Mouse (Mus musculus): ENCODE data around the gene A030003K21Rik. TPM values are rescaled to one million over a fixed set of nuclear protein-coding genes. Genes with fewer than 3 reads are reported as not detected.
"Not testable (repeated sequence)": the region's sequence is repeated elsewhere in the genome, so short reads cannot be mapped to it uniquely, and the experiment has no call there.

A030003K21Rik gene
- not detected in 2 replicates for total RNA-seq (2014; fragmentation: Nextera tagmentation)
- total RNA-seq (2017): not detected in 2 replicates
- not detected in 2 replicates for polyA plus RNA-seq (2012)

DNA sequence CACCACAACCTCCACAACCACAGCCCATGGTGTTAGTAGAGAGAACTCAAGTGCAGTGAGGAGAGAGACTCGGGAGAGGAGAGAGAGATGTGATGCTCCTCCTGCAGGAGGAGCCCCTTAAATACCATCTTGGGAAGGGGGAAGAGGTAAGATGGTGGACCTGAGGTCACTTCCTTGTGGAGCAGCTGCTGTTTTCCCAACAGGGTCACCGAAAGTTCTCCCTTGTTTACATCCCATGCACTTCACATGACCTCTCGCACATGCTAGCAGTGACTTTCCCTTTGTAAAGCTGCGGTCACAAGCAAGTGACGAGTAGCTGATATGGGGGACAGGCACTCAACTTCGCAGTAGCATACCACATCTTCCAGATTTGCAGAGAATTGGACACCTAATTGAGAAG lies at the start of gene A030003K21Rik:
Gene A030003K21Rik, minus strand, starts transcription at position 94 of the 400 bp plus-strand sequence.
- H3K27me3 ChIP-seq (ENCODE audit: insufficient read depth, low read length); H3K36me3 ChIP-seq (replicated peaks); H3K4me3 ChIP-seq (ENCODE audit: low read depth, low read length); DNase-seq (ENCODE audit: low spot score); ATAC-seq (ENCODE audit: extremely low read depth, insufficient number of reproducible peaks, low FRiP score, poor library complexity, severe bottlenecking): not testable (repeated sequence)
- Histone ChIP-seq H3K9me3 (replicated peaks) (peaks cover 14% of the 10 kb centered on the region), H3K4me1 (ENCODE audit: insufficient read depth, low read depth, low read length) (peaks cover 11% of the 10 kb centered on the region)

DNA sequence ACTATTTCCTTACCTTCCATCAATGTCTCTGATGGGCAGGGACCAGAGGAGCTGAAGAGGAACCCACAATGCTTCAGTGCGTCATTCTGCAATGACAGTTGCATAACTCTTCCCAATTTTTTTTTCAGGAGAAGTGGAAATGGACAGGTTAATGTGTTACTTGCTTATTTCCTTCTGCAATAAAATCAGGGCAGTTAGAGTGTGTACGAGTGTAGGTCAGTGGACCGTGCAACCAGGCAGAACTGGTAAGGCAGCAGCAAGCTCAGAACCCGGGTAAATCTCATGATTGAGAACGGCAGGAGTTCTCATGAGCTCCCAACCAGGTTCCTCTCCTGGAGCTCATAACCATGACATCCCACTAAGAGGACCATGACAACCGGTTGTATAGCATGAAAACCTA lies 48.9 kb upstream of the A030003K21Rik start:
- no peak for DNase-seq (ENCODE audit: low spot score)
- Histone ChIP-seq H3K27me3 (ENCODE audit: insufficient read depth, low read length) (peaks cover 15% of the 10 kb centered on the region), H3K4me3 (ENCODE audit: low read depth, low read length) (no peak overlapping the region), H3K4me1 (ENCODE audit: insufficient read depth, low read depth, low read length) (peaks cover 1% of the 10 kb centered on the region; the same call in 1 of the 2 replicates), H3K36me3 (replicated peaks) (no peaks in the 10 kb centered on the region), H3K9me3 (replicated peaks) (no peaks in the 10 kb centered on the region)
- TF ChIP-seq GATA2 (IDR thresholded peaks at IDR 0.05; ENCODE audit: borderline replicate concordance, low read depth, low read length) (no peak), GATA1 (IDR thresholded peaks at IDR 0.05; ENCODE audit: borderline replicate concordance, low read length) (no peak), TAL1 (conservative IDR thresholded peaks at IDR 0.05; ENCODE audit: low read depth, low read length) (no peak), CTCF (IDR thresholded peaks at IDR 0.05; ENCODE audit: low read depth, low read length) (no peak), POLR2AphosphoS5 (IDR thresholded peaks at IDR 0.05; ENCODE audit: insufficient replicate concordance, low read depth, low read length) (no peak)
- ATAC-seq (ENCODE audit: extremely low read depth, insufficient number of reproducible peaks, low FRiP score, poor library complexity, severe bottlenecking): no peak

- H3K4me3 ChIP-seq (ENCODE audit: low read depth, low read length): no peak overlapping the region
- H3K9me3 ChIP-seq (replicated peaks): no peaks in the 10 kb centered on the region
- no peaks in the 10 kb centered on the region for H3K36me3 ChIP-seq (replicated peaks)
- TF ChIP-seq GATA1 (IDR thresholded peaks at IDR 0.05; ENCODE audit: borderline replicate concordance, low read length): no peak
- TF ChIP-seq CTCF (IDR thresholded peaks at IDR 0.05; ENCODE audit: low read depth, low read length): no peak
- no peak for TF ChIP-seq POLR2AphosphoS5 (IDR thresholded peaks at IDR 0.05; ENCODE audit: insufficient replicate concordance, low read depth, low read length)
- no peak for TF ChIP-seq TAL1 (conservative IDR thresholded peaks at IDR 0.05; ENCODE audit: low read depth, low read length)
- TF ChIP-seq GATA2 (IDR thresholded peaks at IDR 0.05; ENCODE audit: borderline replicate concordance, low read depth, low read length): no peak
- DNase-seq (ENCODE audit: low spot score) (no peak), ATAC-seq (ENCODE audit: extremely low read depth, insufficient number of reproducible peaks, low FRiP score, poor library complexity, severe bottlenecking) (no peak)
- H3K4me1 ChIP-seq (ENCODE audit: insufficient read depth, low read depth, low read length): peaks cover 1% of the 10 kb centered on the region; the same call in 1 of the 2 replicates
- peaks cover 15% of the 10 kb centered on the region for H3K27me3 ChIP-seq (ENCODE audit: insufficient read depth, low read length)
Measured at GRCm38 (mm10) chr1:82991596-82991995, 48.4 kb upstream of the A030003K21Rik start.

GRCm38 (mm10) chr1:82991062-82991461 lies 47.9 kb upstream of the A030003K21Rik start:
- Histone ChIP-seq H3K9me3 (replicated peaks) (no peaks in the 10 kb centered on the region), H3K4me1 (ENCODE audit: insufficient read depth, low read depth, low read length) (peaks cover 1% of the 10 kb centered on the region; the same call in 1 of the 2 replicates), H3K36me3 (replicated peaks) (no peaks in the 10 kb centered on the region), H3K27me3 (ENCODE audit: insufficient read depth, low read length) (peaks cover 15% of the 10 kb centered on the region), H3K4me3 (ENCODE audit: low read depth, low read length) (no peak overlapping the region)
- DNase-seq (ENCODE audit: low spot score): no peak
- TF ChIP-seq GATA2 (IDR thresholded peaks at IDR 0.05; ENCODE audit: borderline replicate concordance, low read depth, low read length) (no peak), CTCF (IDR thresholded peaks at IDR 0.05; ENCODE audit: low read depth, low read length) (no peak), GATA1 (IDR thresholded peaks at IDR 0.05; ENCODE audit: borderline replicate concordance, low read length) (no peak), TAL1 (conservative IDR thresholded peaks at IDR 0.05; ENCODE audit: low read depth, low read length) (no peak), POLR2AphosphoS5 (IDR thresholded peaks at IDR 0.05; ENCODE audit: insufficient replicate concordance, low read depth, low read length) (no peak)
- ATAC-seq (ENCODE audit: extremely low read depth, insufficient number of reproducible peaks, low FRiP score, poor library complexity, severe bottlenecking): no peak

DNA sequence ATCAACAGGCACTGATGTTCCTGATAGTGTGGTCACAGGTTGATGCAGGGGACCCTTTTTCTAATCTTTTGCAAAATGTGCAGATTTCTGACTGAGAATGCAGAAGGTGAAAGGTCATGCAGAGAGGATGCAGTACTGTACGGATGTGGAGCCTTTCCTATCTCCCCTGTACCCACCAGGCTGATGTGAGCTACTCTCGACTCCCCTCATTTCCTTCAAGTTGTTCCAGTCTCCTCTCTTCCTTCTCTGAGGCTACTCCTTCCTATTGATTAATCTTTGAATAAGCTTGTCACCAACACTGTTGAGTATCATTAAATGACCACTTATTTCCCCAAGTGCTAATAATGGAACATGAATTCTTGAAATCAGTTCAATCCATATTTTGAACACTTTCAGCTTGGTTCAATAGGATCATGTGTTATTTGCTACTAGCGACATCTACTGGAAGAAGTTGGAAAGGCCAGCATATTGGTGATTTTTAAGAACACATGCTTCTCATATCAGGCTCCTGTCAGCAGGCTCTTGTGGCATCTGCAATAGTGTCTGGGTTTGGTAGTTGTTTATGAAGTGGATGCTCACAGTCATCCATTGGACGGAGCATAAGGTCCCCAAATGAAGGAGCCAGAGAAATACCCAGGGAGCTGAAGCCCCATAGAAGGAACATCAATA lies 44.5 kb upstream of the A030003K21Rik start:
- Histone ChIP-seq H3K4me3 (ENCODE audit: low read depth, low read length) (no peak overlapping the region), H3K36me3 (replicated peaks) (no peaks in the 10 kb centered on the region), H3K27me3 (ENCODE audit: insufficient read depth, low read length) (peaks cover 13% of the 10 kb centered on the region), H3K4me1 (ENCODE audit: insufficient read depth, low read depth, low read length) (peaks cover 1% of the 10 kb centered on the region; the same call in 1 of the 2 replicates), H3K9me3 (replicated peaks) (peaks cover 7% of the 10 kb centered on the region)
- TF ChIP-seq TAL1 (conservative IDR thresholded peaks at IDR 0.05; ENCODE audit: low read depth, low read length) (no peak), CTCF (IDR thresholded peaks at IDR 0.05; ENCODE audit: low read depth, low read length) (peak; percentile 56)
- ATAC-seq (ENCODE audit: extremely low read depth, insufficient number of reproducible peaks, low FRiP score, poor library complexity, severe bottlenecking) (peak; percentile 59; the same call in 1 of the 2 replicates), DNase-seq (ENCODE audit: low spot score) (peak; percentile 27)

DNA sequence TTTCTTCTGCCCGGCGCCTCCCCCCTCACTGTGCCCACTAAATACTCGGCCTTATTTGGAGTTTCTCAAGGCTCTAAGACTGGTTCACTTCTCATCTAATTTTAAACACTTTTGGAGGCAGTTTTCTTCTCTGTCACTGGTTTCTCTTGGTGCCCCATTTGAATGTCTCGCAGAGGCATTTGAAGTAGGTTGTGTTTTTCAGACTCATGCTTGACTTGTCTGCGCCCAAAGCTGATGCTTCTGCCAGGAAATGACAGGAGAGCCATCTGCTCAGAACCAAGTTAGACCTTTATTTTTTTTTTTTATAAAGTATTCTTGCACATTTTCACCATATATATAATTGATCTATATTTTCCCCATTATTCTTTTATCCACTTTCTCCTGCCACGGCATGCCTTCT lies 43.5 kb upstream of the A030003K21Rik start:
- ATAC-seq (ENCODE audit: extremely low read depth, insufficient number of reproducible peaks, low FRiP score, poor library complexity, severe bottlenecking) (no peak), DNase-seq (ENCODE audit: low spot score) (no peak)
- no peak for TF ChIP-seq GATA2 (IDR thresholded peaks at IDR 0.05; ENCODE audit: borderline replicate concordance, low read depth, low read length)
- no peak for TF ChIP-seq GATA1 (IDR thresholded peaks at IDR 0.05; ENCODE audit: borderline replicate concordance, low read length)
- TF ChIP-seq TAL1 (conservative IDR thresholded peaks at IDR 0.05; ENCODE audit: low read depth, low read length): no peak
- no peak for TF ChIP-seq CTCF (IDR thresholded peaks at IDR 0.05; ENCODE audit: low read depth, low read length)
- TF ChIP-seq POLR2AphosphoS5 (IDR thresholded peaks at IDR 0.05; ENCODE audit: insufficient replicate concordance, low read depth, low read length): no peak
- no peak overlapping the region for H3K4me3 ChIP-seq (ENCODE audit: low read depth, low read length)
- H3K9me3 ChIP-seq (replicated peaks): peaks cover 7% of the 10 kb centered on the region
- H3K36me3 ChIP-seq (replicated peaks): no peaks in the 10 kb centered on the region
- peaks cover 6% of the 10 kb centered on the region for H3K27me3 ChIP-seq (ENCODE audit: insufficient read depth, low read length)
- peaks cover 1% of the 10 kb centered on the region; the same call in 1 of the 2 replicates for H3K4me1 ChIP-seq (ENCODE audit: insufficient read depth, low read depth, low read length)

Data from G1E (cell line).